ENCODE assay signal across 10 mouse cellular contexts in genomic region chr1:170188601-170189000, GRCm38 (mm10). TPM values are rescaled to one million over a fixed set of nuclear protein-coding genes. Genes with fewer than 3 reads are reported as not detected.
DNase-seq lines count a peak whose midpoint lies in the region; ATAC-seq lines count a peak whose summit lies in the region.
"Had no signal": no experiment of that assay in that cellular context is flagged by ENCODE, and none has a peak within 500 bp of the region (broad histone marks: within the 10 kb centered on the region; RNA-seq: fewer than 3 reads in every experiment).

No protein-coding gene starts in this region.

- no peaks in the 10 kb centered on the region for H3K9me3 ChIP-seq in heart, embryonic 12.5 days (replicated peaks)
- H3K9me3 ChIP-seq in intestine, embryonic 15.5 days: no peaks in the 10 kb centered on the region

- peaks cover 12% of the 10 kb centered on the region for H3K4me1 ChIP-seq in heart, embryonic 12.5 days (replicated peaks)
- H3K4me1 ChIP-seq in intestine, embryonic 15.5 days (replicated peaks): no peaks in the 10 kb centered on the region

- DNase-seq in heart, adult 11 months: peak; percentile 98
- peak; percentile 34 for DNase-seq in Muller cell, postnatal 12 days (ENCODE audit: inconsistent ontology term)
- peak; percentile 88 for DNase-seq in gastrocnemius, adult 18-20 months (ENCODE audit: low spot score)
- peak; percentile 53 for DNase-seq in lung, postnatal 14 days
- no peak for DNase-seq in thymus, postnatal 10 days (ENCODE audit: low spot score in 2 of 2)
- DNase-seq in spleen, postnatal 4 days (ENCODE audit: low spot score in 2 of 2): no peak

- ATAC-seq in heart, embryonic 12.5 days (ENCODE audit: insufficient number of reproducible peaks, low FRiP score): no peak
- ATAC-seq in intestine, embryonic 15.5 days: no peak

- H3K4me3 ChIP-seq in heart, embryonic 12.5 days: no peak overlapping the region
- H3K4me3 ChIP-seq in intestine, embryonic 15.5 days (replicated peaks): no peak overlapping the region

- no peaks in the 10 kb centered on the region for H3K27me3 ChIP-seq in heart, embryonic 12.5 days (replicated peaks)
- H3K27me3 ChIP-seq in intestine, embryonic 15.5 days (replicated peaks): no peaks in the 10 kb centered on the region

- no peak overlapping the region for H3K27ac ChIP-seq in heart, embryonic 12.5 days (ENCODE audit: poor library complexity, severe bottlenecking)
- H3K27ac ChIP-seq in intestine, embryonic 15.5 days: no peak overlapping the region

- H3K9ac ChIP-seq in heart, embryonic 12.5 days: no peak overlapping the region
- no peak overlapping the region for H3K9ac ChIP-seq in intestine, embryonic 15.5 days

- no peak overlapping the region for H3K4me2 ChIP-seq in heart, embryonic 12.5 days
- no peak overlapping the region for H3K4me2 ChIP-seq in intestine, embryonic 15.5 days (replicated peaks)

- WGBS in heart, embryonic 12.5 days: 65% methylated on average over 11 of the region's 11 CpGs
- 67% methylated on average over 11 of the region's 11 CpGs for WGBS in intestine, embryonic 15.5 days

- H3K36me3 ChIP-seq in heart, embryonic 12.5 days: peaks cover 12% of the 10 kb centered on the region
- H3K36me3 ChIP-seq in intestine, embryonic 15.5 days: 0 out of 2 replicates have a peak, but pooled peaks cover 9% of the 10 kb centered on the region

RNA-seq across cellular contexts. Expression of gene Uap1, which starts 13.8 kb away (rescaled TPM):
- 61.6 and 66.1 TPM in 2 replicates for polyA plus RNA-seq in heart, embryonic 12.5 days (2016; fragmentation: Nextera tagmentation; extraction: Ambion mirVana)
- total RNA-seq in gastrocnemius, adult 18-20 months (2021): 10 to 100 TPM; 43.4 to 49.7 TPM
- 52.4 and 54.5 TPM in 2 replicates for polyA plus RNA-seq in intestine, embryonic 15.5 days (2015; fragmentation: Nextera tagmentation; extraction: Ambion mirVana)

RNA-seq across cellular contexts. Expression of gene Uhmk1, which starts 26.6 kb away (rescaled TPM):
- 13.8 and 14.6 TPM in 2 replicates for polyA plus RNA-seq in heart, embryonic 12.5 days (2016; fragmentation: Nextera tagmentation; extraction: Ambion mirVana)
- 10 to 100 TPM; 11.7 to 15.6 TPM for total RNA-seq in gastrocnemius, adult 18-20 months (2021)
- 7.9 TPM in 2 replicates for polyA plus RNA-seq in intestine, embryonic 15.5 days (2015; fragmentation: Nextera tagmentation; extraction: Ambion mirVana)

RNA-seq across cellular contexts. Expression of gene Sh2d1b2, which starts 43.9 kb away (rescaled TPM):
- not detected in 2 replicates for polyA plus RNA-seq in heart, embryonic 12.5 days (2016; fragmentation: Nextera tagmentation; extraction: Ambion mirVana)
- not detected for total RNA-seq in gastrocnemius, adult 18-20 months (2021)
- not detected in 2 replicates for polyA plus RNA-seq in intestine, embryonic 15.5 days (2015; fragmentation: Nextera tagmentation; extraction: Ambion mirVana)
- total RNA-seq: left cerebral cortex, postnatal 14 days had no signal
- polyA plus RNA-seq: heart, embryonic 14.5 days had no signal

Comparison
In these comparisons a context has a peak if more than half of its experiments do, and no peak if none do; other contexts are left out.
1. DNase-seq: peak in heart, adult 11 months (single experiment), Muller cell, postnatal 12 days (single experiment), gastrocnemius, adult 18-20 months (single experiment) and lung, postnatal 14 days (single experiment); none in thymus, postnatal 10 days (0 of 2) and spleen, postnatal 4 days (0 of 2).